Mouse (Mus musculus) hindbrain, embryonic 16.5 days (tissue): ENCODE results near the gene Kif14. TPM values are rescaled to one million over a fixed set of nuclear protein-coding genes. Genes with fewer than 3 reads are reported as not detected.

Experiments
- ATAC-seq: fragments of 200-750 bp; cut with Nextera tagmentation; 2 replicates; pipeline ENCODE4 v1.8.0; 2017; ENCODE audit warnings: moderate TSS enrichment, moderate library complexity
- H3K27ac ChIP-seq: fragments of 300-500 bp; sonication (generic); 2 replicates; pipeline ENCODE4 v1.5.1; 2014; ENCODE audit warnings: low read depth, mild to moderate bottlenecking, control low read depth, low read length, moderate library complexity
- H3K27me3 ChIP-seq: fragments of 300-500 bp; sonication (generic); replicated peaks from 2 replicates; pipeline ENCODE4 v1.6.1; 2014; ENCODE audit warnings: low read length; ENCODE audit not compliant: control insufficient read depth, insufficient read depth
- H3K36me3 ChIP-seq: fragments of 300-500 bp; sonication (generic); 2 replicates; pipeline ENCODE4 v1.6.1; 2014; ENCODE audit warnings: mild to moderate bottlenecking, low read length, moderate library complexity, mixed read lengths; ENCODE audit not compliant: control insufficient read depth, insufficient read depth
- H3K4me1 ChIP-seq: fragments of 300-500 bp; sonication (generic); 2 replicates; pipeline ENCODE4 v1.6.1; 2014; ENCODE audit warnings: low read depth, low read length; ENCODE audit not compliant: control insufficient read depth, insufficient read depth
- H3K4me2 ChIP-seq: fragments of 300-500 bp; sonication (generic); 2 replicates; pipeline ENCODE4 v1.6.1; 2014; ENCODE audit warnings: mild to moderate bottlenecking, low read length, control low read depth, moderate library complexity
- H3K4me3 ChIP-seq: fragments of 300-500 bp; sonication (generic); 2 replicates; pipeline ENCODE4 v1.5.1; 2014; ENCODE audit warnings: mild to moderate bottlenecking, low read length, control low read depth, moderate library complexity
- H3K9ac ChIP-seq: fragments of 300-500 bp; sonication (generic); 2 replicates; pipeline ENCODE4 v1.6.1; 2014; ENCODE audit warnings: low read depth, mild to moderate bottlenecking, control low read depth, low read length, moderate library complexity
- H3K9me3 ChIP-seq: fragments of 300-500 bp; sonication (generic); 2 replicates; pipeline ENCODE4 v1.6.1; 2014; ENCODE audit warnings: mild to moderate bottlenecking, low read length, moderate library complexity; ENCODE audit not compliant: control insufficient read depth
- WGBS: fragments of 180-500 bp; shearing (Covaris S2); extraction: QIAGEN DNeasy Blood & Tissue Kit; methylation state at CpG from one replicate; pipeline ENCODE4 v1.1.7; 2014; 5-methylcytosine and 5-hydroxymethylcytosine counted together
- polyA plus RNA-seq: library from polyadenylated mRNA; unstranded; fragments of >200 nt; fragmentation: Nextera tagmentation; extraction: Ambion mirVana; gene quantifications from 2 replicates; pipeline ENCODE4 v1.2.1, GENCODE M21; 2015

The Kif14 gene
- polyA plus RNA-seq, 1 experiment from 2014 or later, result 0.74 TPM

- H3K4me3 ChIP-seq, result no peak overlapping the region
- no peak overlapping the region for H3K9ac ChIP-seq
- H3K4me1 ChIP-seq, result no peaks in the 10 kb centered on the region
- H3K9me3 ChIP-seq, result no peaks in the 10 kb centered on the region
- H3K4me2 ChIP-seq, result no peak overlapping the region
- ATAC-seq, result peak; percentile 20; the same call in 1 of the 2 replicates
- H3K27me3 ChIP-seq, result no peaks in the 10 kb centered on the region
- H3K27ac ChIP-seq, result no peak overlapping the region
- 67% methylated on average over 10 of the region's 10 CpGs for WGBS
- H3K36me3 ChIP-seq, result no peaks in the 10 kb centered on the region
These were observed 19.2 kb upstream of the Kif14 start for GRCm38 (mm10) chr1:136446933-136447332.

- 77% methylated on average over 4 of the region's 4 CpGs for WGBS
- no peak overlapping the region for H3K4me2 ChIP-seq
- no peaks in the 10 kb centered on the region for H3K27me3 ChIP-seq
- H3K36me3 ChIP-seq, result no peaks in the 10 kb centered on the region
- no peaks in the 10 kb centered on the region for H3K4me1 ChIP-seq
- H3K27ac ChIP-seq, result no peak overlapping the region
- no peak overlapping the region for H3K4me3 ChIP-seq
- no peaks in the 10 kb centered on the region for H3K9me3 ChIP-seq
- ATAC-seq, result no peak
- H3K9ac ChIP-seq, result no peak overlapping the region
These were observed 18.8 kb upstream of the Kif14 start for GRCm38 (mm10) chr1:136447338-136447737.

GRCm38 (mm10) chr1:136449541-136449940 lies 16.6 kb upstream of the Kif14 start:
- no peak for ATAC-seq

GRCm38 (mm10) chr1:136450206-136450605 lies 15.9 kb upstream of the Kif14 start:
- Histone ChIP-seq H3K4me2 (no peak overlapping the region), H3K9me3 (no peaks in the 10 kb centered on the region), H3K4me1 (no peaks in the 10 kb centered on the region), H3K4me3 (no peak overlapping the region), H3K27me3 (no peaks in the 10 kb centered on the region), H3K27ac (no peak overlapping the region), H3K36me3 (no peaks in the 10 kb centered on the region), H3K9ac (no peak overlapping the region)
- ATAC-seq, result no peak
- 80% methylated on average over 5 of the region's 5 CpGs for WGBS

More at GRCm38 (mm10) chr1:136449541-136449940, 16.6 kb upstream of the Kif14 start:
- Histone ChIP-seq H3K9ac (no peak overlapping the region), H3K4me2 (no peak overlapping the region), H3K4me1 (no peaks in the 10 kb centered on the region), H3K36me3 (no peaks in the 10 kb centered on the region), H3K4me3 (no peak overlapping the region), H3K9me3 (no peaks in the 10 kb centered on the region), H3K27ac (no peak overlapping the region), H3K27me3 (no peaks in the 10 kb centered on the region)
- WGBS, result 93% methylated on average over 6 of the region's 6 CpGs

- H3K27ac ChIP-seq, result no peak overlapping the region
- ATAC-seq, result no peak
- H3K4me2 ChIP-seq, result no peak overlapping the region
- no peaks in the 10 kb centered on the region for H3K9me3 ChIP-seq
- H3K4me3 ChIP-seq, result no peak overlapping the region
- no peaks in the 10 kb centered on the region for H3K36me3 ChIP-seq
- no peak overlapping the region for H3K9ac ChIP-seq
- H3K4me1 ChIP-seq, result no peaks in the 10 kb centered on the region
- WGBS, result 59% methylated on average over 5 of the region's 5 CpGs
- no peaks in the 10 kb centered on the region for H3K27me3 ChIP-seq
These were observed 13.7 kb upstream of the Kif14 start for GRCm38 (mm10) chr1:136452421-136452820.

GRCm38 (mm10) chr1:136455756-136456585 lies 10.2 kb upstream of the Kif14 start:
- no peak overlapping the region for H3K9ac ChIP-seq
- 69% methylated on average over 17 of the region's 17 CpGs for WGBS
- H3K27me3 ChIP-seq, result no peaks in the 10 kb centered on the region
- H3K27ac ChIP-seq, result no peak overlapping the region
- H3K4me1 ChIP-seq, result no peaks in the 10 kb centered on the region
- no peak overlapping the region for H3K4me3 ChIP-seq
- H3K36me3 ChIP-seq, result no peaks in the 10 kb centered on the region
- ATAC-seq, result peak; percentile 66
- H3K9me3 ChIP-seq, result no peaks in the 10 kb centered on the region
- H3K4me2 ChIP-seq, result no peak overlapping the region

GRCm38 (mm10) chr1:136456741-136457140 lies 9.4 kb upstream of the Kif14 start:
- H3K4me1 ChIP-seq, result no peaks in the 10 kb centered on the region
- ATAC-seq, result no peak
- no peak overlapping the region for H3K4me2 ChIP-seq
- 82% methylated on average over 6 of the region's 6 CpGs for WGBS
- no peak overlapping the region for H3K4me3 ChIP-seq
- H3K9me3 ChIP-seq, result no peaks in the 10 kb centered on the region
- no peak overlapping the region for H3K27ac ChIP-seq
- H3K27me3 ChIP-seq, result no peaks in the 10 kb centered on the region
- H3K36me3 ChIP-seq, result no peaks in the 10 kb centered on the region
- H3K9ac ChIP-seq, result no peak overlapping the region

GRCm38 (mm10) chr1:136457403-136457802 lies 8.7 kb upstream of the Kif14 start:
- Histone ChIP-seq H3K4me1 (no peaks in the 10 kb centered on the region), H3K4me3 (no peak overlapping the region), H3K9me3 (no peaks in the 10 kb centered on the region), H3K36me3 (no peaks in the 10 kb centered on the region), H3K27me3 (no peaks in the 10 kb centered on the region), H3K4me2 (no peak overlapping the region), H3K9ac (no peak overlapping the region), H3K27ac (no peak overlapping the region)
- 78% methylated on average over 4 of the region's 4 CpGs for WGBS
- ATAC-seq, result no peak

- no peaks in the 10 kb centered on the region for H3K9me3 ChIP-seq
- H3K9ac ChIP-seq, result no peak overlapping the region
- H3K4me3 ChIP-seq, result no peak overlapping the region
- no peaks in the 10 kb centered on the region for H3K36me3 ChIP-seq
- no peak overlapping the region for H3K27ac ChIP-seq
- no peaks in the 10 kb centered on the region for H3K27me3 ChIP-seq
- ATAC-seq, result no peak
- H3K4me2 ChIP-seq, result no peak overlapping the region
- 29% methylated on average over 9 of the region's 9 CpGs for WGBS
- no peaks in the 10 kb centered on the region for H3K4me1 ChIP-seq
These were observed 7.4 kb upstream of the Kif14 start for GRCm38 (mm10) chr1:136458691-136459245.
